In the genomic region with DNA sequence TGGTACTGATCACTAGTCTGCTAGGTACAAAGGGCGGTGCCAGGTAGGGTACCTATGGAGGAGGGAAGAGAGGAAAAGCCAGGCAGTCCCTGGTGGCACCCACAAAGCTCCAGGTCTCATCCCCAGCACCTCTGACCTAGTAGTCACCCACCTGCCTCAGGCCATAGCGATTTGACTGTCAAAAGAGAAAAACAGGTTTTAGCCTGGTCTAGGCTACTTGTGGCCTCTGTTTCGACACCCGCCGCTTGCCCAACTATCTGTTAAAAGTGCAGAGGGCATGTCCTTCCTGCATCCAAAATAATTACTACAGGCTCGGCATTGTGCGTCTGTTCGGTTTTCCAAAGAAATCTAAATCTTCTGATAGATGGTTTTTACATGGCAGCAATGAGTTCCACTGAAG, we compare ENCODE assay signal across 24 mouse cellular contexts. TPM values are rescaled to one million over a fixed set of nuclear protein-coding genes. Genes with fewer than 3 reads are reported as not detected.
DNase-seq lines count a peak whose midpoint lies in the region; ATAC-seq and TF ChIP-seq lines count a peak whose summit lies in the region.
"Had no signal": no experiment of that assay in that cellular context is flagged by ENCODE, and none has a peak within 500 bp of the region (broad histone marks: within the 10 kb centered on the region; RNA-seq: fewer than 3 reads in every experiment).

No protein-coding gene starts in this region.

- 13% methylated on average over 8 of the region's 8 CpGs for WGBS in liver, adult 2 months
- WGBS in liver, embryonic 12.5 days (ENCODE audit: insufficient replicate concordance): 72% methylated on average over 8 of the region's 8 CpGs
- 75% methylated on average over 8 of the region's 8 CpGs for WGBS in liver, embryonic 13.5 days (ENCODE audit: insufficient replicate concordance)
- WGBS in liver, embryonic 16.5 days (ENCODE audit: insufficient replicate concordance): 57% methylated on average over 8 of the region's 8 CpGs
- 93% methylated on average over 8 of the region's 8 CpGs for WGBS in forebrain, embryonic 10.5 days

- ATAC-seq in liver, embryonic 12.5 days: no peak
- 0 out of 2 replicates have a peak, but pooled peaks have one; percentile 37 for ATAC-seq in liver, embryonic 13.5 days (ENCODE audit: low read depth)
- ATAC-seq in liver, embryonic 16.5 days (ENCODE audit: low read depth): peak; percentile 76
- ATAC-seq: CD4-positive, CD25-positive, alpha-beta regulatory T cell, adult 4 months; forebrain, embryonic 13.5 days; forebrain, postnatal 0 days; hindbrain, embryonic 16.5 days had no signal

- no peak overlapping the region for H3K4me3 ChIP-seq in liver, adult 2 months (ENCODE audit: insufficient read depth, low read depth, low read length)
- no peak overlapping the region for H3K4me3 ChIP-seq in liver, embryonic 12.5 days
- no peak overlapping the region for H3K4me3 ChIP-seq in liver, embryonic 13.5 days (replicated peaks)
- H3K4me3 ChIP-seq in liver, embryonic 16.5 days (ENCODE audit: low read depth, low read length): no peak overlapping the region
- no peak overlapping the region for H3K4me3 ChIP-seq in forebrain, embryonic 10.5 days
- H3K4me3 ChIP-seq: forebrain, embryonic 13.5 days; heart, embryonic 12.5 days; heart, embryonic 15.5 days; hindbrain, embryonic 10.5 days; hindbrain, embryonic 13.5 days had no signal

- peaks cover 41% of the 10 kb centered on the region for H3K4me1 ChIP-seq in liver, adult 2 months (ENCODE audit: control insufficient read depth, insufficient read depth, low read length)
- H3K4me1 ChIP-seq in liver, embryonic 12.5 days: peaks cover 7% of the 10 kb centered on the region; the same call in 1 of the 2 replicates
- peaks cover 26% of the 10 kb centered on the region for H3K4me1 ChIP-seq in liver, embryonic 13.5 days (replicated peaks)
- H3K4me1 ChIP-seq in liver, embryonic 16.5 days (ENCODE audit: control insufficient read depth, low read depth, low read length): peaks cover 12% of the 10 kb centered on the region
- H3K4me1 ChIP-seq in forebrain, embryonic 10.5 days: peaks cover 22% of the 10 kb centered on the region
- H3K4me1 ChIP-seq: hindbrain, embryonic 13.5 days had no signal

- no peak for TF ChIP-seq POLR2A in liver, adult 2 months (IDR thresholded peaks at IDR 0.05; ENCODE audit: extremely low read depth, insufficient read depth, low read length)

- peak; percentile 91 for DNase-seq in liver, adult 2 months (ENCODE audit: extremely low read depth, low read depth, low spot score)
- DNase-seq in liver, embryonic 13.5 days: no peak
- no peak for DNase-seq in layer of hippocampus, postnatal 10 days (ENCODE audit: low spot score in 2 of 2)
- DNase-seq in forebrain, embryonic 10.5 days (ENCODE audit: extremely low spot score, low spot score): no peak
- DNase-seq: adrenal gland, adult 8-10 months; adrenal gland, postnatal 36 days; cerebellum, adult 18-20 months; cerebellum, adult 9-10 months; cerebellum, postnatal 14 days; forebrain, postnatal 0 days; gastrocnemius, postnatal 25 days; heart, adult 18-20 months; heart, postnatal 10 days; heart, postnatal 36 days had no signal

- no peak overlapping the region for H3K4me2 ChIP-seq in liver, embryonic 12.5 days
- H3K4me2 ChIP-seq in liver, embryonic 13.5 days: no peak overlapping the region
- no peak overlapping the region for H3K4me2 ChIP-seq in liver, embryonic 16.5 days (ENCODE audit: low read depth, low read length)
- H3K4me2 ChIP-seq: heart, embryonic 12.5 days; heart, embryonic 15.5 days; hindbrain, embryonic 13.5 days had no signal

- H3K9me3 ChIP-seq in liver, embryonic 12.5 days (replicated peaks): no peaks in the 10 kb centered on the region
- no peaks in the 10 kb centered on the region for H3K9me3 ChIP-seq in liver, embryonic 13.5 days (replicated peaks)
- H3K9me3 ChIP-seq in liver, embryonic 16.5 days (replicated peaks; ENCODE audit: control insufficient read depth, low read length): no peaks in the 10 kb centered on the region
- H3K9me3 ChIP-seq in forebrain, embryonic 10.5 days: no peaks in the 10 kb centered on the region; the same call in 1 of the 2 replicates
- H3K9me3 ChIP-seq: forebrain, embryonic 13.5 days; heart, embryonic 15.5 days; hindbrain, embryonic 10.5 days; hindbrain, embryonic 13.5 days had no signal

- peak overlapping the region; percentile 88 for H3K27ac ChIP-seq in liver, adult 2 months (replicated peaks; ENCODE audit: insufficient read depth, low read depth, low read length)
- H3K27ac ChIP-seq in liver, embryonic 12.5 days: no peak overlapping the region
- H3K27ac ChIP-seq in liver, embryonic 13.5 days: peak overlapping the region; percentile 40
- peak overlapping the region; percentile 62 for H3K27ac ChIP-seq in liver, embryonic 16.5 days (ENCODE audit: low read length)
- H3K27ac ChIP-seq in forebrain, embryonic 10.5 days: no peak overlapping the region
- H3K27ac ChIP-seq: forebrain, embryonic 13.5 days; heart, embryonic 15.5 days; hindbrain, embryonic 10.5 days; hindbrain, embryonic 13.5 days had no signal

- no peak for TF ChIP-seq CTCF in liver, adult 2 months (IDR thresholded peaks at IDR 0.05; ENCODE audit: low read depth, low read length)

- H3K36me3 ChIP-seq in liver, adult 2 months (ENCODE audit: control insufficient read depth, insufficient read depth, low read length): no peaks in the 10 kb centered on the region; the same call in 1 of the 2 replicates
- H3K36me3 ChIP-seq in liver, embryonic 12.5 days: no peaks in the 10 kb centered on the region
- H3K36me3 ChIP-seq in liver, embryonic 13.5 days: peaks cover 5% of the 10 kb centered on the region; the same call in 1 of the 2 replicates
- H3K36me3 ChIP-seq in liver, embryonic 16.5 days (ENCODE audit: control insufficient read depth, insufficient read depth): no peaks in the 10 kb centered on the region
- H3K36me3 ChIP-seq in forebrain, embryonic 10.5 days (replicated peaks): peaks cover 5% of the 10 kb centered on the region
- H3K36me3 ChIP-seq: heart, embryonic 12.5 days; heart, embryonic 15.5 days; hindbrain, embryonic 13.5 days had no signal

- H3K27me3 ChIP-seq in liver, adult 2 months (ENCODE audit: control insufficient read depth, insufficient read depth, low read length): no peaks in the 10 kb centered on the region
- no peaks in the 10 kb centered on the region for H3K27me3 ChIP-seq in liver, embryonic 12.5 days (replicated peaks)
- H3K27me3 ChIP-seq in liver, embryonic 13.5 days: no peaks in the 10 kb centered on the region
- no peaks in the 10 kb centered on the region for H3K27me3 ChIP-seq in liver, embryonic 16.5 days (ENCODE audit: control insufficient read depth, insufficient read depth, low read depth, low read length)
- no peaks in the 10 kb centered on the region for H3K27me3 ChIP-seq in forebrain, embryonic 10.5 days (ENCODE audit: poor library complexity, severe bottlenecking)
- H3K27me3 ChIP-seq: forebrain, embryonic 13.5 days; heart, embryonic 12.5 days; heart, embryonic 15.5 days; hindbrain, embryonic 13.5 days had no signal

- peak overlapping the region; percentile 41 for H3K9ac ChIP-seq in liver, adult 2 months (ENCODE audit: low read depth, low read length)
- H3K9ac ChIP-seq in liver, embryonic 12.5 days: no peak overlapping the region
- H3K9ac ChIP-seq in liver, embryonic 13.5 days: no peak overlapping the region
- no peak overlapping the region for H3K9ac ChIP-seq in liver, embryonic 16.5 days (ENCODE audit: low read depth, low read length)
- H3K9ac ChIP-seq: forebrain, embryonic 13.5 days; forebrain, postnatal 0 days; heart, embryonic 12.5 days; heart, embryonic 15.5 days; hindbrain, embryonic 13.5 days had no signal

- H3K79me2 ChIP-seq in liver, adult 2 months (ENCODE audit: control insufficient read depth, insufficient read depth, low read length): peaks cover 27% of the 10 kb centered on the region

RNA-seq across cellular contexts. Expression of gene Cmtm8, which starts 14.3 kb away (rescaled TPM):
- 77.3 and 102 TPM in 2 replicates for total RNA-seq in liver, adult 2 months (2014; rRNA removed)
- 180 and 217 TPM in 2 replicates for polyA plus RNA-seq in liver, adult 2 months (2012; rRNA removed)
- 17.9 and 18.2 TPM in 2 replicates for polyA plus RNA-seq in liver, embryonic 12.5 days (2016; fragmentation: Nextera tagmentation; extraction: Ambion mirVana)
- polyA plus RNA-seq in liver, embryonic 13.5 days (2015; fragmentation: Nextera tagmentation; extraction: Ambion mirVana): 21.0 and 23.2 TPM in 2 replicates
- polyA plus RNA-seq in liver, embryonic 16.5 days (2015; fragmentation: Nextera tagmentation; extraction: Ambion mirVana): 57.6 and 62.3 TPM in 2 replicates
- total RNA-seq in layer of hippocampus, postnatal 10 days (2021): 1 to 10 TPM; 1.7 to 2.9 TPM
- 22.8 and 23.0 TPM in 2 replicates for polyA plus RNA-seq in forebrain, embryonic 10.5 days (2016; fragmentation: Nextera tagmentation; extraction: Ambion mirVana)
- polyA plus RNA-seq: C2C12; CD4-positive, CD25-positive, alpha-beta regulatory T cell, adult 4 months had no signal

RNA-seq across cellular contexts. Expression of gene Cmtm7, which starts 48.0 kb away (rescaled TPM):
- 5.3 and 6.2 TPM in 2 replicates for total RNA-seq in liver, adult 2 months (2014; rRNA removed)
- polyA plus RNA-seq in liver, adult 2 months (2012; rRNA removed): 10.5 and 17.3 TPM in 2 replicates
- 69.9 and 70.4 TPM in 2 replicates for polyA plus RNA-seq in liver, embryonic 12.5 days (2016; fragmentation: Nextera tagmentation; extraction: Ambion mirVana)
- 52.4 and 59.5 TPM in 2 replicates for polyA plus RNA-seq in liver, embryonic 13.5 days (2015; fragmentation: Nextera tagmentation; extraction: Ambion mirVana)
- polyA plus RNA-seq in liver, embryonic 16.5 days (2015; fragmentation: Nextera tagmentation; extraction: Ambion mirVana): 48.4 and 50.5 TPM in 2 replicates
- total RNA-seq in layer of hippocampus, postnatal 10 days (2021): 1 to 10 TPM; 5.4 to 6.5 TPM
- 76.9 and 78.7 TPM in 2 replicates for polyA plus RNA-seq in forebrain, embryonic 10.5 days (2016; fragmentation: Nextera tagmentation; extraction: Ambion mirVana)

Comparison
In these comparisons a context has a peak if more than half of its experiments do, and no peak if none do; other contexts are left out.
1. H3K27ac ChIP-seq: peak in liver, adult 2 months (single experiment), liver, embryonic 13.5 days (single experiment) and liver, embryonic 16.5 days (single experiment); none in liver, embryonic 12.5 days (single experiment) and forebrain, embryonic 10.5 days (single experiment).